Mouse (Mus musculus) intestine, embryonic 14.5 days (tissue): ENCODE data around the gene Hspg2. TPM values are rescaled to one million over a fixed set of nuclear protein-coding genes. Genes with fewer than 3 reads are reported as not detected.

Experiments
- ATAC-seq: fragments of 200-750 bp; cut with Nextera tagmentation; replicated peaks from 2 replicates; pipeline ENCODE4 v1.8.0; 2017; ENCODE audit warnings: low read depth, moderate number of reproducible peaks, moderate TSS enrichment, moderate library complexity; ENCODE audit not compliant: low FRiP score, low TSS enrichment
- DNase-seq: peaks from one replicate; pipeline ENCODE4 v3.0.0-alpha.2; 2018; ENCODE audit warnings: low spot score
- H3K27ac ChIP-seq: fragments of 300-500 bp; sonication (generic); 2 replicates; pipeline ENCODE4 v1.5.1; 2014; ENCODE audit warnings: low read depth, mild to moderate bottlenecking, control low read depth
- H3K27me3 ChIP-seq: fragments of 300-500 bp; sonication (generic); replicated peaks from 2 replicates; pipeline ENCODE4 v1.6.1; 2014; ENCODE audit warnings: low read length, control low read depth; ENCODE audit not compliant: control insufficient read depth, insufficient read depth
- H3K36me3 ChIP-seq: fragments of 300-500 bp; sonication (generic); 2 replicates; pipeline ENCODE4 v1.6.1; 2014; ENCODE audit warnings: low read length, control low read depth; ENCODE audit not compliant: control insufficient read depth, insufficient read depth
- H3K4me1 ChIP-seq: fragments of 300-500 bp; sonication (generic); replicated peaks from 2 replicates; pipeline ENCODE4 v1.6.1; 2014; ENCODE audit warnings: low read length, control low read depth, mixed read lengths; ENCODE audit not compliant: control insufficient read depth, insufficient read depth
- H3K4me2 ChIP-seq: fragments of 300-500 bp; sonication (generic); 2 replicates; pipeline ENCODE4 v1.6.1; 2014; ENCODE audit warnings: low read length
- H3K4me3 ChIP-seq: fragments of 300-500 bp; sonication (generic); 2 replicates; pipeline ENCODE4 v1.5.1; 2014; ENCODE audit warnings: low read depth, low read length, control low read depth, mixed read lengths
- H3K9ac ChIP-seq: fragments of 300-500 bp; sonication (generic); 2 replicates; pipeline ENCODE4 v1.6.1; 2014; ENCODE audit warnings: mild to moderate bottlenecking, low read length
- H3K9me3 ChIP-seq: fragments of 300-500 bp; sonication (generic); 2 replicates; pipeline ENCODE4 v1.6.1; 2016; ENCODE audit warnings: low read length, control low read depth; ENCODE audit not compliant: control insufficient read depth
- WGBS: fragments of 180-500 bp; shearing (Covaris S2); extraction: QIAGEN DNeasy Blood & Tissue Kit; methylation state at CpG from one replicate; pipeline ENCODE4 v1.1.7; 2014; 5-methylcytosine and 5-hydroxymethylcytosine counted together
- microRNA-seq: library from miRNA; unstranded; fragments of <30 nt; microRNA quantifications from one replicate; pipeline ENCODE4, GENCODE M21; 2016
- polyA plus RNA-seq: library from polyadenylated mRNA; unstranded; fragments of >200 nt; fragmentation: Nextera tagmentation; extraction: Ambion mirVana; gene quantifications from 2 replicates; pipeline ENCODE4 v1.2.1, GENCODE M21; 2014

Hspg2 gene
- polyA plus RNA-seq, 1 experiment from 2014 or later: 49.8 TPM

DNA sequence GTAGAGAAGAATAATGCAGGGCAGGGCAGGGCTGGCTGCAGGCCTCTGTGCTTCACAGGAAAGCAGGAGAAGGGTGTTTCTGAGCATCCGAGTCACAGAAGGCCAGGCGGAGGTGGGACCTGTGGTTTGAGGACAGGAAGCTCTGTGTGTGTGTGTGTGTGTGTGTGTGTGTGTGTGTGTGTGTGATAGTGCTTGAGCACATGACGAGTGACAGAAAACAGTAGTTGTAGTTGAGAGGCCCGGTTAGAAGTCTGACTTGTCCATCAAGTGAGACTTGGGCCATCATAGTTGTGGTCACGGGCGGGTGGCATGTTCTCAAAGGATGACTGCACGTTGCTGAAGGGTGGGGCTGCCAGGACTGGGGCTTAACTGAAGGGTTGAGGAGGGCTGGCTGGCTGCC, 141.1 kb downstream of the Hspg2 start:
- no peak overlapping the region for H3K4me2 ChIP-seq
- no peaks in the 10 kb centered on the region for H3K9me3 ChIP-seq
- DNase-seq (no peak), ATAC-seq (no peak)
- no peak overlapping the region for H3K9ac ChIP-seq
- H3K27ac ChIP-seq: no peak overlapping the region
- peaks cover 9% of the 10 kb centered on the region; the same call in 1 of the 2 replicates for H3K4me1 ChIP-seq
- H3K27me3 ChIP-seq: no peaks in the 10 kb centered on the region
- no peak overlapping the region for H3K4me3 ChIP-seq
- H3K36me3 ChIP-seq: peaks cover 85% of the 10 kb centered on the region
- WGBS: 69% methylated on average over 7 of the region's 7 CpGs

DNA sequence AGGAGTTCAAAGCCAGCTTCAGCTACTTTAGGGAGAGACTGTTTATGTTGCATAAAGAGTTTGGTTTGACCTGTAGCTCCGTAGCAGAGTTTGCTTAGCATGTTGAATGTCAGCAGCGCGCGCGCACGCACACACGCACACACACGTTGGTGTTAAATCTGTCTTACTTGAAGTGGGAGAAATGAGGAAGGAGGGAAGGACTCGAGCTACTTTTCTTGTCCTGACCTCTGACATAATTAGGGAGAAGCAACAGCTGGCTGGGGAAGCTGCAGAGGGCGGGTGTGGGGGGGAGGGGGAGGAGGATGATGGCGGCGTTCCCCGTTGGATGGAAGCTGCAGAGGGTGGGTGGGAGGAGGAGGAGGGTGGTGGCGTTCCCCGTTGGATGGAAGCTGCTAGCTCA, 141.7 kb downstream of the Hspg2 start:
- ATAC-seq: no peak

More for the DNA sequence above, 141.7 kb downstream of the Hspg2 start:
- no peak for DNase-seq
- Histone ChIP-seq H3K4me2 (no peak overlapping the region), H3K9ac (no peak overlapping the region), H3K27me3 (no peaks in the 10 kb centered on the region), H3K9me3 (no peaks in the 10 kb centered on the region), H3K4me3 (no peak overlapping the region), H3K36me3 (peaks cover 84% of the 10 kb centered on the region), H3K27ac (no peak overlapping the region), H3K4me1 (peaks cover 9% of the 10 kb centered on the region; the same call in 1 of the 2 replicates)
- WGBS: 61% methylated on average over 15 of the region's 15 CpGs

Small RNA genes within 50 kb of the gene (microRNA-seq; reads per million reads assigned to microRNA genes)
- gene Mir7018: 2.8 reads per million, percentile 28 among the genes with 10 or more reads in this experiment

Other genes starting within 250 kb of the Hspg2 start
- 1.8 and 2.2 TPM in 2 replicates for gene Wnt4, start 191.3 kb upstream of the Hspg2 start, polyA plus RNA-seq
- 632 and 704 TPM in 2 replicates for gene Cdc42, start 111.0 kb upstream of the Hspg2 start, polyA plus RNA-seq
- gene Cela3a, start 59.0 kb upstream of the Hspg2 start, polyA plus RNA-seq: not detected in 2 replicates
- gene Cela3b, start 38.2 kb upstream of the Hspg2 start, polyA plus RNA-seq: 3.8 TPM in 1 of 2 replicates, not detected in the other
- gene 1700013G24Rik, start 15.5 kb upstream of the Hspg2 start, polyA plus RNA-seq: not detected in 2 replicates
- not detected in 2 replicates for gene Ldlrad2, start 105.8 kb downstream of the Hspg2 start, polyA plus RNA-seq
- gene Usp48, start 125.0 kb downstream of the Hspg2 start, polyA plus RNA-seq: 72.4 and 78.3 TPM in 2 replicates
- 11.2 and 15.6 TPM in 2 replicates for gene Rap1gap, start 196.0 kb downstream of the Hspg2 start, polyA plus RNA-seq